Mouse (Mus musculus) cerebellum, postnatal 25 days (tissue): ENCODE data around the gene Olfr890.
"Not testable (repeated sequence)": the region's sequence is repeated elsewhere in the genome, so short reads cannot be mapped to it uniquely, and the experiment has no call there.

Experiments used
- DNase-seq, 2 experiments: peaks; one replicate each; pipeline ENCODE4 v3.0.0; 2021; ENCODE audit warnings: mixed read lengths in 2 of 2

Gene Olfr890

DNA sequence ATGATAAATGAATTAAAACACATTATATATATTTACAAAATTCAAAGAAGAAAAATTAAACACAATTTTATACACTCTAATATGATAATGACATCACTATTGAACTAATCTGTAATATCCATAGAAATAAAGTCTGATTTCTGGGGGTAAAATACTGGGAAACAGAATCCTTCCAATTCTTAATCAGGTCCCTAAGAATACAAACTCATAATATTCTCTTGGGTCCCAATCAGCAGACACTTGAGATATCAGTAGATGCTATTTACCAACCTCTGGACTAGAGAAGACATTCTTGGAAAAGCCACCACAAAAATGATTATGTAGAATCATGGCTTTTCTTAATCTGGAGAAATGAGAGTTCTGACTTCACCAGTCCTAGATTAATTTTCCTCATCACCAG, at the start of gene Olfr890:
Olfr890 (plus strand) TSS at position 301 of the 400 bp plus-strand sequence.
- no peak for DNase-seq

DNA sequence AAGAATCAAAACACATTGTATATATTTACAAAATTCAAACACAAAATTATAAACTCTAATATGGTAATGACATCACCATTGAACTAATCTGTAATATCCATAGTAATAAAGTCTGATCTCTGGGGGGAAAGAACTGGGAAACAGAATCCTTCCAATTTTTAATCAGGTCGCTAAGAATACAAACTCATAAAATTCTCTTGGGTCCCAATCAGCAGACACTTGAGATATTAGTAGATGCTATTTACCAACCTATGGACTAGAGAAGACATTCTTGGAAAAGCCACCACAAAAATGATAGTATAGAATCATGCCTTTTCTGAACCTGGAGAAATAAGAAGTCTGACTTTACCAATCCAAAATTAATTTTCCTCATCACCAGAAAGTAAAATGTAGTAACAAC, 34.5 kb upstream of the Olfr890 start, which contains the start of gene Olfr888:
Olfr888 (plus strand) TSS at position 301 of the 400 bp plus-strand sequence.
- DNase-seq = no peak

DNA sequence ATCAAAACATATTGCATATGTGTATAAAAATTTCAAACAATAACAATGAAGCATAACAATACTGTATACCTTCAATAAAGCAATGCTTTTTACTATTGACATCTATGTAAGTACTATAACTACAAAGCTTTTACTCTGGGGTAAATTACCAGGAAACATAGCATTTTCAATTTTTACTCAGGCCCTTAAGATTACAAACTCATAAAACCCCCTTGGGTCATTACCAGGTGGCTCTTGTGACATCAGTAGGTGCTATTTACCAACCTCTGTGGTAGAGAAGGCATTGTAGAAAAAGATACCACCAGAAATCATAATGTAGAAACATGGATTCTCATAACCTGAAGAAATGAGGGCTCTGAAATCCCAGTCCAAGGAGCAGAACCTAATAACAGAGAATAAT, 27.4 kb upstream of the Olfr890 start, which contains the start of gene Olfr889:
Olfr889 (plus strand) TSS at position 301 of the 400 bp plus-strand sequence.
- DNase-seq = no peak

DNA sequence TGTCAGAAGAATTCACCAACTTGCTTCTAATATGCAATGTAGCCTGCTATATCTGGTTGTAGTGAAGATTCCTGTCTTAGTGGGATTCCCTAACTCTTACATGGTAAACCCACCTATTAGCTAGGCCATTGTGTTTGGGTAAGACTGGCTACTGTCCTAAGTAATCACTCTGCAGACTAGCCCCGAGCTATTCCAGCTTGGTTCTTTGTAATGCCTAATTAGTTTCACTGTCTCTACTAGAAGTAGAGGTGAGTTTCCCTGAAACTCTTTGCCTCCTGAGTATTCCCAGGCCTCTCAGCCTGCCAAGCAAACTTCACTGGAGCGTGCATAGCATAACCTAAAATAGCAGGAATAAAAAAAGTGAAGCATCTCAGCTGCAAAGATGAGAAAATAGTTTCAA, 26.0 kb downstream of the Olfr890 start:
- not testable (repeated sequence) for DNase-seq

DNA sequence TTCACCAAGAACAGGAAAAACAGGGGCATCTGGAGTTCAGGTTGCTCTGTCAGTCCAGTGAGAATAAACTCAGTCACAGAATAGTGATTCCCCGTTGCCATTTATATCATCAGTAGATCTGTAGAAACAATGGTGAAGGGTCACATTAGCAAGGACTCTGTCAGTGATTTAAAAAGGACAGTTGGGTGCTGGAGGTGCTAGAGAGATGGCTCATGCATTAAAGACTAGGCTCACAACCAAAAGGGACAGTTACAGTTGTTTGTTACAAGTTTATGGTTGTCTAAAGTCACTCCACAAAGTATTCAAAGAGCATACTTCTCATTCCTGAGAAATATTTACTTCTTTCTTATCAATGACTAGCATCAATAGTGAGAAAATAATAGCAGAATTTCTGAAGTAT, 38.4 kb downstream of the Olfr890 start, which contains the start of gene Olfr891:
Olfr891 (minus strand) TSS at position 101 of the 400 bp plus-strand sequence.
- DNase-seq = no peak
